Mouse (Mus musculus) retina, postnatal 1 day (tissue): ENCODE measurements around the gene Tomm7.
"Not testable (repeated sequence)": the region's sequence is repeated elsewhere in the genome, so short reads cannot be mapped to it uniquely, and the experiment has no call there.

Experiments used
- DNase-seq: peaks from one replicate; pipeline ENCODE4 v3.0.0-alpha.2; 2012

The Tomm7 gene

GRCm38 (mm10) chr5:23843674-23844530, at the start of gene Tomm7:
Gene Tomm7, minus strand, starts transcription at chr5:23844161.
- peak; percentile 99 for DNase-seq

DNA sequence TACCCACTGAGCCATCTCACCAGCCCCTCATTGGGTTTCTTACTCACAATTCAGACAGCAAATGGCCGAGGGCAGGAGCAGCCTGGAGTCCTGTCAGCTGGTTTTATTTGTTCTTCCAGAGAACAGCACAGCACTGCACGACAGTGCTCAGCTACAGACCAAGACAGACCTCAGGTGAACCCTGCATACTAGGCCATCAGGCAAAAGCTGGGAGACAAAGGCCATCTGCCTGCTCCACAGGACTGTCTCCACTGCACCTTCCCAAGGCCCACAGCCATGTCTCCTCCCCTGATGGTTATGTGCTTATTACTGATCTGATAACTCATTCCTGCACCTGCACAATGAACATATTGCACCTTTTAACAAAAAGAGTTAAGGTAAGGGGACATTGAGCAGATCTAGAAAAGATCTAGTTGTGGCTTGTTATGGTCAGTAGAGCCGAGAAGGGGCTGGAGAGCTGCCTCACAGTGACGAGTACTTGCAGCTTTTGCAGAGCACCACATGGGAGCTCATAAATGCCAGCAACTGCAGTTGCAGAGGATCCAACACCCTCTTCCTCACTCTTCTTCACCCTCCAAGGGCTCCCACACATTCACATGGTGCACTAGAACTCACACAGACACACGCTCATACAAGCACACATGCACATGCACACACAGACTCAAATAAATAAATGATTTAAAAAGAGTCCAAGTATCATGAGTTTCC, 49.3 kb upstream of the Tomm7 start:
- DNase-seq = no peak

DNA sequence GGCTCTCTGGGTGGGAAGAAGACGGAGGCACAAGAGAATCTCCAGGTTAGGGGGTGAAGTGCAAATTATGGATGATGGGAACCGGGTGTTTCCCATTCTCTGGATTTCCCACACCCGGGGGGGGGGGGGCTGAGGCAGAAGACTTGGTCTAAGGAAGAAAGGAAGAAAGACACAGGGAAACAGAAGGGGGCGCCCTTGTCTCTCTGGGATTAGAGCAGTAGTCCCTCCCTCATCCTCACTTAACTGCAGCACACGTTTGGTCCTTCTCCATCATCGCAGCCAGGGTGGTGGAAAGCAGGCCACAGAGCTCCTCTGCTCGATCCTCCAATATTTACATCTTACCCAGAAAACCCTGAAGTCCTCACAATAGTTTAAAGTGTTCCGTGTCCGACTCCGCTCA, 46.8 kb upstream of the Tomm7 start:
- DNase-seq = peak; percentile 79

DNA sequence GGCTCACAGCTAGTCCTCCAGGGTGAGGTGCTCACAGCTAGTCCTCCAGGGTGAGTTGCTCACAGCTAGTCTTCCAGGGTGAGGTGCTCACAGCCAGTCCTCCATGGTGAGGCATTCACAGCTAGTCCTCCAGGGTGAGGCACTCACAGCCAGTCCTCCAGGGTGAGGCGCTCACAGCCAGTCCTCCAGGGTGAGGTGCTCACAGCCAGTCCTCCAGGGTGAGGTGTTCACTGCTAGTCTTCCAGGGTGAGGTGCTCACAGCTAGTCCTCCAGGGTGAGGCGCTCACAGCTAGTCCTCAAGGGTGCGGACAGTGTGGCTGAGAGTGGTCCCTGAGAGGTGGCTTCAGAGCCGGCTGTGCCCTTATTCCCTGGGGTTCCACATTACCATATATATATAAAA, 45.5 kb upstream of the Tomm7 start:
- DNase-seq = peak; percentile 11

DNA sequence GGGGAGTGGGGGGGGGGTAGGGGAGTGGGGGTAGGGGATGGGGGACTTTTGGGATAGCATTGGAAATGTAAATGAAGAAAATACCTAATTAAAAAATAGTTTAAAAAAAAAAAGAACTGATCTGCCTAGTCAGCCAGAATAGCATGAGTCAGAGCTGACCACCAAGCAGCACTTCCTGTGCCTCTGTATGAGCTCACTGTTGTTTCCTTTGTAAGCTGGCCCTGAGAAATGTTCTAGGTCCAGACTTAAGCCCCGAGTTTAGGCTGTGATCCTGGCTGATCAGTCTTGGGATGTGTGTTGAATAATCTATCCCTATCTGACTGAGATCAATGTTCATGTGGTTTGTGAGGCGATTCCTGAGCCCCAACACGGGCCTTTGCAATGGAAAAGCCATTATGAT, 43.1 kb upstream of the Tomm7 start:
- no peak for DNase-seq

- DNase-seq = no peak
Observed at GRCm38 (mm10) chr5:23874457-23874856, 30.5 kb upstream of the Tomm7 start.

- DNase-seq = no peak
Observed at GRCm38 (mm10) chr5:23872586-23872985, 28.6 kb upstream of the Tomm7 start.

DNA sequence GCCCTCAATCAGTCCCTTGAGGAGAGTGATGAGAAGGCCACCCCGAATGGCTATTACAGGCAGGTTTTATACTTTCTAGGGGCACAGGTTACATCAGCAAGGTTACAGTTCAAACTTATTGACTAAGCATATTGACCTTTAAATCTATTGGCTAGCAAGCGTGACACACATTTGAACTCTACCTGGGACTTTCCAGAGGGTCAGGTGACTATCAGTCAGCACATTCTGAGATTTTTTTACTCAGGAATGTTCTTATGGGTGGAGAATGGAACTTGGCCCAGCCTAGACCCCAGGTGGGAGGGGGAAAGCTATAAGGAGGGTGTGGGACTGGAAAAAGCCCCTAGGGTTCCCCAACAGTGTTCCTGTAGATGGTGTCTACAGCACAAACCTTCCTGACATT, 27.4 kb upstream of the Tomm7 start:
- DNase-seq = not testable (repeated sequence)

GRCm38 (mm10) chr5:23865941-23866340, 22.0 kb upstream of the Tomm7 start:
- DNase-seq = no peak

- DNase-seq = no peak
Observed at GRCm38 (mm10) chr5:23864054-23864965, 20.3 kb upstream of the Tomm7 start.

GRCm38 (mm10) chr5:23863166-23864053, 19.4 kb upstream of the Tomm7 start:
- DNase-seq = no peak

DNA sequence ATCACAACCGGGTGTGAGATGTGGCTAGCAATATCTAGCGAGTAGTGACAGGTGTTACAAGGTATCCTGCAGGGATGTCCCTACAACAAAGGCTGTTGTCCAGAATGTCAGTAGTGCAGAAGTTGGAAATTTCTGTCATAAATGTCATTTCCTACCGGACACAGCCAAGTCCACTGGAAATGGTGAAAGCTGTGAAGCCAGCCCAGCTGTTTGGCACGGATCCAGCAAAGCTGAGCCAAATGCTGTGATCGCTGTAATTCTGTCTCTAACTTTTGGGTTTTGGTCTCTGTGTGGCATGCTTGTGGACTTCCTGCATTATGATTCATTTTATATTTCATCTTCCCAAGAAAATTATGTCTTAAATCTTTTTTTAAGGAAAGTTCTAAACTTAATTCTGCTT, 18.3 kb upstream of the Tomm7 start:
- DNase-seq = no peak

DNA sequence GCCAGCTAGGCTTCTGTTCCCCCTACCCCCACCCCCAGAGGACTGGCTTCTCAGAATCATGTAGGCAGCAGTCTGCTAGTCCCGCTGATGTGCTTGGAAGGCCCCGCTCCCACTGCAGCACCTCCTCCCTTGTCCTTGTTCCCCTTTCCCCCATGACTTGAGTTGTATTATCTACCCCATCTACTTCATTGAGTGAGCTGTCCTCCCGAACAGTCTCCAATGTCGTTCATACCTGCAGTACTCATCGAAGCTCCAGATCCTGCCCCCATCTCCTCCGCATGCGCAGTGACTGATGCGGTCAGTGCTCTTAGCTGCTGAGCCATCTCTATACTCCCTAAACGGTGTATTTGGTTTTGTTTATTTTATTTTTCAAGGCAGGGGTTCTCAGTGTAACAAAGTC, 17.8 kb upstream of the Tomm7 start:
- no peak for DNase-seq

DNA sequence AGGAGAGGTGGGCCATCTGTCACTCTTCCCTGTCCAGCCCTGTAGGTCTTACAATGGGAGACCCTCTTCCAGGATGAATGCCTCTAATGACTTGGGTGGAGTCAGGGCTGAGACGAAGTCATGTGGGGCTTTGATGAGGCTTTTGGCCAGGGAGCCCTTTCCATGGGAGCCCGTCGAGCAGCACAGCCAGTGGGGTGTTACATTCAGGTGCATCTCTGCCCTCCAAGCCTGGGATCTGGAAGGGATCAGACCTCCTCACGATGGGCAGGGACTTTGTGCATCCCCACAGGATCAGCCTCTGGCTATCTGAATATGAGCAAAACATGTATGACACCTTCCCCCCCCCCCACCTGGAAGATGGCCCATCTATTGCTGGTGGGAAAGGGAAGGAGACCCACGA, 15.9 kb upstream of the Tomm7 start:
- DNase-seq = no peak

- no peak for DNase-seq
Observed at GRCm38 (mm10) chr5:23859087-23859718, 15.2 kb upstream of the Tomm7 start.

GRCm38 (mm10) chr5:23858643-23859042, 14.7 kb upstream of the Tomm7 start:
- no peak for DNase-seq

DNA sequence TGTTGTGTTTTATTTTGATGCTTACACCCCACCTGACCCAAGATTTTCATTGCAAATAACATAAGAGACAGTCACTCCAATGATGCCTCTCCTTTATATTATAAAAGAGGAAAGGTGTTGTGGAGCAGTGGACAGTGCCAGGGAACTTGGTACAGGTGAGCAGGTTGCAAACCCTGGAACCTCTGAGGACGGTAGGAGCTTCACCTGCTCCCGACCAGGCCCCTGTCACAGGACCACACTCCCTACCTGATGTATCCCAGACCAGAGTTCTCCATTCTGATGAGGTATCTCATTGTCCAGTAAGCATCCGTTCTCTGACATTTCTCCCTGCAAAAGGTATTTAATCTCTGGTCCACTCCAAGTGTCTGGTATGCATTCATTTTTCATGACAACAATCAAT, 14.0 kb upstream of the Tomm7 start:
- no peak for DNase-seq

GRCm38 (mm10) chr5:23857189-23857588, 13.2 kb upstream of the Tomm7 start:
- DNase-seq = no peak

- DNase-seq = no peak
Observed at GRCm38 (mm10) chr5:23856164-23856563, 12.2 kb upstream of the Tomm7 start.

DNA sequence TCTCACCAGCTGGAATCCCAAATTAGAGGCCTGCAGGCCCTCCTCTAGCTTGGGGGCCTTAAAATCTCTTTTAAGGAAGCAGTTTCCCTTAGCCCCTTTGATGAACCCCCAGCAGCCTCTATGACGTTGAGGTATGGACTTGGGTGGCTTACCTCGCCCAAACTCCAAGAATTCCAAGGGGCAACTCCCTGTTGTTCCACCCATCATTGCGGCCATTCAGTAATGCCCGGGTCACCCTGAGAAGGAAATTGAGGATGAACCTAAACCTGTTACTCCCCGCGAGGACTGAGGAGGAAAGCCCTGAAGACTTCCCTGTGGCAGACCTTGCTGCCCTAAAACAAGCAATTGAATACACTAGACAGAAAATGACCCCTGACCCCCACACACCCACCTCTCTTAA, 11.5 kb upstream of the Tomm7 start:
- no peak for DNase-seq

DNA sequence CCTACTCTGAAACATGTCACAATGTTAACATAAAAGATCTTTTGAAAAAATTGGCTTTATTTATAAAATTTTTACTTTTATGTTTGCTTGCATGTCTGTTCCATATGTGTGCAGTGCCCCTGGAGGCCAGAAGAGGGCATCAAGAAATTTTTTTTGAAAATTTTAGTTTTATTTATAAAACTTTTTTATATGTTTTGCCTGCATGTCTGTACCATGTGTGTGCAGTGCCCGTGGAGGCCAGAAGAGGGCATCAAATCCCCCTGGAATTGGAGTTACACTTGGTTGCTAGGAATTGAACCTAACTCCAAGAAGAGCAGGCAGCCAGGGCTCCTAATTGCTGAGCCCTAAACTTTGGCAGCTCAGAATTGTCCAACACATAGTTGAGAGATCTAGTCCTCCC, 9.0 kb upstream of the Tomm7 start:
- not testable (repeated sequence) for DNase-seq

DNA sequence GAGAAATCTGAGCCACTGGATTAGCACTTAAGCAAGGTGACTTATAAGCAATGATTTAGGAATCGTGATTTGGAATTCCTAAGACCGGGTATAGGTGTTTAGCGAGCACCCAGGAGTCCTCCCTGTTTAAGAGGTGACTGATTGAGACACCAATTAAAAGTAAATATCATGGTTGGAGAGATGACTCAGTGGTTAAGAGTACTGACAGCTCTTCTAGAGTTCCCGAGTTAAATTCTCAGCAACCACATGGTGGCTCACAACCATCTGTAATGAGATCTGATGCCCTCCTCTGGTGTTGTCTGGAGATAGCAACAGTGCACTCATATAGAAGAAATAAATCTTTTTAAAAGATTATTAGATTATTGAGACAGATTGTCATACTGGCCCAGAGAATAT, 7.2 kb upstream of the Tomm7 start:
- DNase-seq = not testable (repeated sequence)
